ENCODE assay signal across 24 mouse cellular contexts in genomic region chrX:43739780-43740463, GRCm38 (mm10).
"Had no signal": no experiment of that assay in that cellular context is flagged by ENCODE, and none has a peak within 500 bp of the region (broad histone marks: within the 10 kb centered on the region; RNA-seq: fewer than 3 reads in every experiment).

No protein-coding gene starts in this region.

- H3K4me1 ChIP-seq: heart, embryonic 13.5 days; heart, embryonic 15.5 days; hindbrain, embryonic 13.5 days; hindbrain, embryonic 15.5 days; limb, embryonic 10.5 days; limb, embryonic 12.5 days; liver, embryonic 12.5 days had no signal

- H3K27ac ChIP-seq: heart, adult 2 months; heart, embryonic 13.5 days; heart, embryonic 15.5 days; hindbrain, embryonic 13.5 days; hindbrain, embryonic 15.5 days; hindbrain, postnatal 0 days; kidney, postnatal 0 days; left cerebral cortex, adult 2 months; limb, embryonic 10.5 days; limb, embryonic 12.5 days; liver, embryonic 12.5 days; liver, embryonic 14.5 days had no signal

- H3K4me3 ChIP-seq: heart, adult 2 months; heart, embryonic 13.5 days; heart, embryonic 15.5 days; hindbrain, embryonic 13.5 days; hindbrain, embryonic 15.5 days; left cerebral cortex, adult 2 months; limb, embryonic 10.5 days; limb, embryonic 12.5 days; liver, embryonic 12.5 days had no signal

- H3K9me3 ChIP-seq: heart, embryonic 13.5 days; heart, embryonic 15.5 days; hindbrain, embryonic 13.5 days; hindbrain, embryonic 15.5 days; limb, embryonic 10.5 days; limb, embryonic 12.5 days; liver, embryonic 12.5 days had no signal

- H3K27me3 ChIP-seq: heart, embryonic 13.5 days; heart, embryonic 15.5 days; hindbrain, embryonic 13.5 days; hindbrain, embryonic 15.5 days; limb, embryonic 12.5 days; liver, embryonic 12.5 days had no signal

- ATAC-seq: forebrain, postnatal 0 days; hindbrain, postnatal 0 days; liver, embryonic 12.5 days had no signal

- DNase-seq: forebrain, postnatal 0 days; gastrocnemius, postnatal 14 days; gastrocnemius, postnatal 36 days; heart, adult 11 months; heart, adult 2 months; heart, postnatal 14 days; heart, postnatal 36 days; kidney, adult 18-20 months; kidney, adult 8-10 months; kidney, postnatal 14 days; kidney, postnatal 36 days; layer of hippocampus, adult 9-11 months had no signal

- H3K36me3 ChIP-seq: heart, embryonic 13.5 days; heart, embryonic 15.5 days; hindbrain, embryonic 13.5 days; hindbrain, embryonic 15.5 days; limb, embryonic 10.5 days; limb, embryonic 12.5 days; liver, embryonic 12.5 days had no signal

- H3K9ac ChIP-seq: forebrain, postnatal 0 days; heart, embryonic 13.5 days; heart, embryonic 15.5 days; hindbrain, embryonic 13.5 days; hindbrain, embryonic 15.5 days; limb, embryonic 12.5 days; liver, embryonic 12.5 days; liver, embryonic 14.5 days had no signal

- H3K4me2 ChIP-seq: heart, embryonic 11.5 days; heart, embryonic 13.5 days; heart, embryonic 15.5 days; hindbrain, embryonic 13.5 days; hindbrain, embryonic 15.5 days; limb, embryonic 12.5 days; liver, embryonic 12.5 days had no signal
